Comparison of ENCODE assay signal across 19 mouse cellular contexts in genomic region chr10:83565449-83566441, GRCm38 (mm10). TPM values are rescaled to one million over a fixed set of nuclear protein-coding genes. Genes with fewer than 3 reads are reported as not detected.
DNase-seq lines count a peak whose midpoint lies in the region; ATAC-seq and TF ChIP-seq lines count a peak whose summit lies in the region.
"Had no signal": no experiment of that assay in that cellular context is flagged by ENCODE, and none has a peak within 500 bp of the region (broad histone marks: within the 10 kb centered on the region; RNA-seq: fewer than 3 reads in every experiment).

No protein-coding gene starts in this region.

- DNase-seq in left cerebral cortex, adult 2 months (ENCODE audit: extremely low spot score in 1 of 2, low spot score in 2 of 2), result no peak
- no peak for DNase-seq in left cerebral cortex, postnatal 36 days (ENCODE audit: low spot score in 2 of 2)
- DNase-seq in B cell, adult 2 months, result peak; percentile 12 to 21
- DNase-seq in Patski (ENCODE audit: low read depth, low spot score), result no peak
- DNase-seq in testis, postnatal 10 days (ENCODE audit: low spot score), result no peak
- no peak for DNase-seq in liver, postnatal 0 days
- DNase-seq: adrenal gland, postnatal 14 days; cerebellum, postnatal 25 days; heart, adult 11 months; kidney, adult 8-10 months; kidney, postnatal 4 days; thymus, postnatal 25 days had no signal

- no peak overlapping the region for H3K4me2 ChIP-seq in liver, postnatal 0 days (ENCODE audit: low read depth, low read length)
- H3K4me2 ChIP-seq: heart, embryonic 15.5 days; hindbrain, embryonic 13.5 days; limb, embryonic 12.5 days; liver, embryonic 15.5 days had no signal

- in situ Hi-C loops in Patski (cut with MboI; ENCODE audit: low pct_unique_long_range_greater_than_20kb), result no loop called here

- peaks cover 63% of the 10 kb centered on the region for H3K36me3 ChIP-seq in liver, postnatal 0 days (replicated peaks; ENCODE audit: insufficient read depth, low read length)

- no peaks in the 10 kb centered on the region for H3K27me3 ChIP-seq in Patski
- H3K27me3 ChIP-seq in liver, postnatal 0 days (ENCODE audit: insufficient read depth, low read length), result no peaks in the 10 kb centered on the region
- H3K27me3 ChIP-seq: heart, embryonic 15.5 days; hindbrain, embryonic 13.5 days; limb, embryonic 12.5 days; liver, embryonic 15.5 days; megakaryocyte, embryonic 14.5 days had no signal

- no peak overlapping the region for H3K9ac ChIP-seq in liver, postnatal 0 days (replicated peaks)
- H3K9ac ChIP-seq: heart, embryonic 15.5 days; hindbrain, embryonic 13.5 days; limb, embryonic 12.5 days; liver, embryonic 15.5 days had no signal

- H3K27ac ChIP-seq in left cerebral cortex, adult 2 months, result no peak overlapping the region
- no peak overlapping the region for H3K27ac ChIP-seq in liver, postnatal 0 days (ENCODE audit: low read depth)
- H3K27ac ChIP-seq: heart, embryonic 15.5 days; hindbrain, embryonic 13.5 days; limb, embryonic 12.5 days; liver, embryonic 15.5 days had no signal

- no peaks in the 10 kb centered on the region for H3K4me1 ChIP-seq in liver, postnatal 0 days (ENCODE audit: insufficient read depth)
- H3K4me1 ChIP-seq: hindbrain, embryonic 13.5 days; limb, embryonic 12.5 days; liver, embryonic 15.5 days had no signal

- POLR2A ChIA-PET in Patski (lab: Charles Lee), result no interaction called here

- ATAC-seq in Patski, result no peak
- ATAC-seq in megakaryocyte progenitor cell, adult 5-6 weeks (replicated peaks; ENCODE audit: poor library complexity), result peak; percentile 73
- no peak for ATAC-seq in cerebellum, adult (ENCODE audit: insufficient number of reproducible peaks, low FRiP score, low TSS enrichment)
- ATAC-seq in liver, postnatal 0 days, result no peak

- CTCF ChIA-PET in Patski (lab: Charles Lee), result interaction anchor here (0.8 to 2.6 kb wide), 6 partner anchors 12 to 26 kb away, joined by 3 to 6 read pairs (median 3); no protein-coding TSS in a partner anchor

- TF ChIP-seq CTCF in left cerebral cortex, adult 2 months (IDR thresholded peaks at IDR 0.05), result peak; percentile 27
- TF ChIP-seq CTCF in Patski (IDR thresholded peaks at IDR 0.05), result peak; percentile 35
- no peak; the same call in 1 of the 2 replicates for TF ChIP-seq CTCF in liver, postnatal 0 days (IDR thresholded peaks at IDR 0.05; ENCODE audit: low read depth)

- intact Hi-C loops in left cerebral cortex, adult 2 months (cut with DNase I), result no loop called here
- intact Hi-C loops in left cerebral cortex, postnatal 36 days (cut with DNase I), result no loop called here

- no peaks in the 10 kb centered on the region for H3K9me3 ChIP-seq in liver, postnatal 0 days (ENCODE audit: low read length)
- H3K9me3 ChIP-seq: heart, embryonic 15.5 days; hindbrain, embryonic 13.5 days; limb, embryonic 12.5 days; liver, embryonic 15.5 days; megakaryocyte, embryonic 14.5 days had no signal

- no peak overlapping the region for H3K4me3 ChIP-seq in left cerebral cortex, adult 2 months
- H3K4me3 ChIP-seq in liver, postnatal 0 days (ENCODE audit: low read depth, low read length), result no peak overlapping the region
- H3K4me3 ChIP-seq: heart, embryonic 15.5 days; hindbrain, embryonic 13.5 days; limb, embryonic 12.5 days; liver, embryonic 15.5 days; megakaryocyte, embryonic 14.5 days had no signal

- 76% methylated on average over 7 of the region's 7 CpGs for WGBS in liver, postnatal 0 days (ENCODE audit: insufficient replicate concordance)

- TF ChIP-seq EP300 in liver, postnatal 0 days (IDR thresholded peaks at IDR 0.05; ENCODE audit: low read depth), result no peak

RNA-seq across cellular contexts. Expression of gene Washc4, which starts 22.2 kb away (rescaled TPM):
- 10 to 100 TPM; 24.1 to 25.5 TPM for total RNA-seq in left cerebral cortex, adult 2 months (2021)
- total RNA-seq in left cerebral cortex, postnatal 36 days (2021), result 10 to 100 TPM; 22.3 to 25.2 TPM
- polyA plus RNA-seq in Patski (2021), result 35.0 TPM
- 20.7 and 22.1 TPM in 2 replicates for total RNA-seq in megakaryocyte progenitor cell, adult 5-6 weeks (2015)
- total RNA-seq in megakaryocyte progenitor cell, adult 5-6 weeks (2017), result 31.9 and 32.2 TPM in 2 replicates
- 6.5 and 9.2 TPM in 2 replicates for polyA plus RNA-seq in liver, postnatal 0 days (2015; fragmentation: Nextera tagmentation; extraction: Ambion mirVana)

RNA-seq across cellular contexts. Expression of gene Aldh1l2, which starts 31.8 kb away (rescaled TPM):
- total RNA-seq in left cerebral cortex, adult 2 months (2021), result 1 to 10 TPM; 1.7 to 2.4 TPM
- total RNA-seq in left cerebral cortex, postnatal 36 days (2021), result 1 to 10 TPM; 1.6 to 2.1 TPM
- 21.6 TPM for polyA plus RNA-seq in Patski (2021)
- total RNA-seq in megakaryocyte progenitor cell, adult 5-6 weeks (2015), result not detected in 2 replicates
- not detected in 2 replicates for total RNA-seq in megakaryocyte progenitor cell, adult 5-6 weeks (2017)
- polyA plus RNA-seq in liver, postnatal 0 days (2015; fragmentation: Nextera tagmentation; extraction: Ambion mirVana), result 0.06 and 0.07 TPM in 2 replicates

Comparison
In these comparisons a context has a peak if more than half of its experiments do, and no peak if none do; other contexts are left out.
1. DNase-seq: peak in B cell, adult 2 months (2 of 2); none in left cerebral cortex, adult 2 months (0 of 2), left cerebral cortex, postnatal 36 days (0 of 2), Patski (single experiment), testis, postnatal 10 days (single experiment) and liver, postnatal 0 days (single experiment).